Mouse (Mus musculus) small intestine, adult 2 months (tissue): Measurements from ENCODE around the gene Angptl4.

Experiments
- CTCF ChIP-seq: fragments of 200-500 bp; IDR thresholded peaks from 2 replicates; pipeline ENCODE4 v1.5.1; 2012; ENCODE audit warnings: low read depth, mild to moderate bottlenecking, control low read depth, inconsistent platforms, low read length, moderate library complexity, mixed read lengths; ENCODE audit not compliant: insufficient replicate concordance, insufficient read length; ENCODE audit errors: extremely low read depth
- POLR2A ChIP-seq: fragments of 200-500 bp; IDR thresholded peaks from 2 replicates; pipeline ENCODE4 v1.6.1; 2012; ENCODE audit warnings: low read depth, mild to moderate bottlenecking, control low read depth, inconsistent platforms, low read length, moderate library complexity

GRCm38 (mm10) chr17:33788732-33789131 lies 7.1 kb upstream of the Angptl4 start:
- TF ChIP-seq CTCF (no peak), POLR2A (no peak)
